Mouse (Mus musculus) layer of hippocampus, adult 9-11 months (tissue): ENCODE measurements around the gene Celsr1.

Source experiments
- DNase-seq: peaks from one replicate; pipeline ENCODE4 v3.0.0; 2022

The Celsr1 gene

DNA sequence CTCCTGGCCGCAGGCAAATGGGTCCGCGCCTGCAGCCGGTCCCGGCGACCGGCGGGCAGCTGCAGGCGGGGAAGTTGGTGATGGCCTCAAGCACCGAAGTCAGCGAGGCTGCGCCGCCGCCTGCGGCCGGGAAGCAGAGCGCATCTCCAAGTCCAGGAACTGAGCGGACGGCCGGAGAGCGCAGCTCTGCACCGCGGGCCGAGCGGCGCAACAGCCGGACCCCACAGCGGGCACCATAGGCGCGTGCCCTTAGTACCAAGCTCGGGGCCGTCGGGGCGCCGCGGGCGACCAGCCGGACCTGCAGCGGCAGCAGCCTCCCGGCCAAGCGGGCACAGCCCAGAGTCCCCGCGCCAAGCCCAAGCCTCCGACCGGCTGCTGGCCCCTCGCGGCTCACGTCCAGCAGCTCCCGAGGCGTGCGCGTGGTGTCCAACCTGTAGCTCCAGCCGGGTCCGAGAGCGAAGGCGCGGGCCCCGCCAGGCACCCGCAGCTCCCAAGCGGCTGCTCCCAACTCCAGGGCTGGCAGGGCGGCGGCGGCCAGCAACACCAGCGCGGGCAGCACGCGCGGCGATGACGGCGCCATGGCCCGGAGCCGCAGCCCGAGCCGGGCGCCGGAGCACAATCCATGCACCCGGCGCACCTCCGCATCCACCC is at the start of gene Celsr1:
Celsr1 (minus strand) TSS at position 587 of the 651 bp plus-strand sequence.
- DNase-seq: no peak

DNA sequence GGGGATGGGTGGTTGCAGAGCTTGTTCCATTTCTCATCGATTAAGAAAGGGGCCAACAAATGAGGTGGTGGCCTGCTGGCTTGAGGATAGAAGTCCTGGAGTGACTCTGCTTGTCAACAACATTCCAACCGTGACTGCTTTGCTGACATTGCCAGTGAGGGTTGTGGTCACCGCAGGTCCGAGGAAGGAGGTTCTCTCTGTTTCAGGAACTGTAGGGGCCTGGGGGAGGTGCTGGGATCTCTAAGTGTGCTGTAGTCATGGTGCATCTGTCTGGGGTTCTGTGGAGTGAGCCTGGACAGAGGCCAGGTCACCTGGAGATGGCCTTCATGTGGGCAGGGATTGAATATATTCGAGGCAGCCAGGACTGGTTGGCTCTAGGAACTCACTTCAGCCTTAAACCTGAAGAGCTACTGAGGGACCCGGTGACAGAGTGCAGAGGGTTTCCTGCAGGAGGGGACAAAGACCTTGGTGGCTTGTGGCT is 49.7 kb upstream of the Celsr1 start:
- no peak for DNase-seq

DNA sequence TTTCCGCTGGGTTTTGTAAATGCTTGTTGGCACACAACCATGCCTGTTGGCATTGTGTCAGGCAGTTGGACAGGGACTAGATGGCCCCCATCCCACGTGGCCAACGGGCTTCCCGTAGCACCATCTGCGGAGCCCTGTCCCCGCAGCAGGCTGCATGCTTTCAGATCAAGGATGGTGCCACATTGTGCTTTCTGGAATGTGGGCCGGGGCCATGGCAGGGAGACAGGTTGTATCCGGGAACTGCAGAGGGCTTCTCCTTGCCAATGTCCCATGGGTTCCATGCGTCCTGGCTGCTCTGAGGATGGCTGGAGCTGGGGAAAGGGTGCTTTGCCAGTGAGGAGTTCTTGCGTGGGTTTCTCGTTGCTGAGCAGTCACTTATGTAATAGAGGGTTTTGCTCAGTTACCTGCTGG is 49.0 kb upstream of the Celsr1 start:
- DNase-seq: no peak

DNA sequence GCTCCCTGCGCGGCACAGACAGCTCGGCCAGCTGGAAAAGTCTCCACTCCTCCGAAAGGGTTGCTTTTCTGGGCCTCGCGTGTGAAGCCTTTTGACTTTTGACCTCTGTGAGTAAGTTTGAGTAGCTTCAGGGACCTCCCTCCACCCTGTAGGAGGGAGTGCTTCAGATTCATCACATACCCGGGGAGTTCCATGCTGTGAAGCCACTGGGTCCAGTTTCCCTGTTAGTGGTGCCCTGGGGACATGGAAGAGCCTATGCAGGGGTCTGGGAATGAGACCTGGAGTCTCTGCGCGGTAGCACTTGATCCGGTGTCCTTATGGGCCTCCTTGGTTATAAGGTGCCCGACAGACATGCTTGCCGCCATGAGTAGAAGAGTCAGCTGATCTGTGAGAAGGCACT is 48.1 kb upstream of the Celsr1 start:
- no peak for DNase-seq

DNA sequence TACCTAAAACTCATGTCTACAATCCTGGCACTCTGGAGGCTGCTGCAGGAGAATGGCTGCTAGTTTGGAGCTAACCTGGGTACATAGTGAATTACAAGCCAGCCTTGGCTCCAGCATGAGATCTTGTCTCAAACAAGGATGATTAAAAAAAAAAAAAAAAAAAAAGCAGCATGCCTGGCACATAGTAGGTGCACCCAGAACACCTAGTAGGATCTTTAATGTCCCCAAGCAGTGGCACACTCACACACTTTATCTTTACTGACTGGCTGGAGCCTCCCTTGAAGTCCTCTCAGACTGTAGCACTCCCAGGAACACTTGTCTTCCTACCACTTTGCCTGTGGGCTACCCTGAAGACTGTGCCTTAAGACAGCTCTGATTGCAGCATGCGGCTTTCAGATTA is 46.8 kb upstream of the Celsr1 start:
- no peak for DNase-seq

DNA sequence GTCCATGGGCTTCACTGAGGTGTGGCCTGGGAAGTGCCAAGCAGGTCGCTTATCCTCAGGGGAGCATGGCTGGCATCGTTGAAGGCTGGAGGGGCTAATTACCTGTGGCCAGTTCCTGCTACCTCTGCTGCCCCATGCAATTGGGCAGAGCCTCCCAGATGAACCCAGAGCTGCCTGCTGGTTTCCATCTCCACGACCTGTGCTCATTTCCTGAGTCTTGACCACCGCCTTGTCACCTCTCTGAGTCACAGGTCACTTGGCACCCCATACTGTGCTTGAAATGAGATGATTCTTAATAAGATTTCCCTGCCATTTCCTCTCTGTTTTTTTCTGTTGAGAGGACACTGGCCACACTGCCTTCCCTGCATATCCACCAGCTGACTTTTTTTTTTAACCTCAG is 46.3 kb upstream of the Celsr1 start:
- DNase-seq: no peak

DNA sequence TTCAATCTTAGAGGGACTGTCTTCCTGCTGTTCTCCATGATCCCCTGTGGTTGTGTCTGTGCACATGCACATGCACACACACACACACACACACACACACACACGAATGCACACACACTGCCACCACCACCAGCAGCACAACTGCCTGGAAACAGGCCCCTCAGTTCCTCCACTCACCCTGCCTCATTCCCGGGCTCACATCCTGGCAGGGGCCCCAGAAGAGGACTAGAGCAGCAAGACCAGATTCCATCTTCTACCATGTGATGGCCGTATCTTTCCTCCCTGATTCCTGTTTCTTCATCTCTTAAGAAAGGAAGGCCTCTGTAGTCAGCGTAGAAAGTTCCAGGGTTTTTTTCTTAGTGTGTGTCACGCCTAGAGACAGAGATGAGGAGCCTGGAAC is 45.9 kb upstream of the Celsr1 start:
- DNase-seq: no peak

DNA sequence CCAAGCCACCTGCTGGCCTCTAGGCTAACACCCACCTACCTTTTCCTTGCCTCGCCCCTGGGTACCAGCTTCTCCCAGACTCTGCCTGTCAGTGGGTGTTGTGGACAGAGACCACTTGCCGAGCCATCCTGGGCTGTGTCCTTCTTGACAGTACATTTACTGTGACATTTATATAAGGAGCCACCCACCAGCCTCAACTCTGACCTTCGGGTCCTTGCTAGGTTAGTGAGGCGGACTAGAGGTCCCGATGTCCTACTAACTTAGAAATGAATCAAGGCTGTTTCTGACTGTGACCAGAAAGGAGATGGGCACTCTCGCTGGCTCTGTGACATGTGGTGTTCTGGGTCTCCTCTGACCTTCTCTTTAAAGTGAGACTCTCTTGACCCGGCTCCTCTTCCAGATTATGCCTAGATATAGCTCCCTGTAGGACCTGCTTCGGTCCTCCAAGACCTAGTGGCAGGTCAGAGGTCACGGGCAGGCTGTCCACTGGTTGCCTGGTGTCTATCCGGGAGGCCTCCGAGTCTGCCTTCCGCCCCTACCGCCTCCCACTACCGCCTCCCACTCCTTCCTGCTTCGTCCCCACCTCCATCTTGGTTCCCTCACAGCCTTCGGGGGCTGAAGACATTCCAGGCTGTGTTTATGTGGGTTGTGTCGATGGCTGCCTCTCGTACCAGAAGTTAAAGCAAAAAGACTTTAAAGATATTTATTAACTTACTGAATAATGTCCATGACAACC is 45.1 kb upstream of the Celsr1 start:
- DNase-seq: no peak

DNA sequence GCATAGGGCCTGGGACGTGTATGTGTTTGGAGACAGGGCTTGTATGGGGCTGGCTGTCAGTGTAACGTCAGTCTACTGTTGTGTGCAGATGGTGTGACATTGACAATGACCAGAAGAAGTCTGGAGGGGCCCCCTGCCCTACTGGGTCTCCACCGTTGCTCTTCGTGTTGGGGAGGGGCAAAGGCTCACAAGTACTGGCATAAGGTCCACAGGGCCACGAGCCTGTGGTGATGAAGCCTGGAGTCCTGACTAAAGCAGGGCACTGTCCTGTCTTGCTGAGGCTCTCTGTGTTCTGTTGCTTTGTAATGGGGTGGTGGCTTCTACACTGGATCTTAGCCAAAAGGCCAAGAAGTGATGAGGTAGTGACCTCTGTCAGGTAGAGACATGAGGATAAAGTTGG is 44.4 kb upstream of the Celsr1 start:
- DNase-seq: no peak

DNA sequence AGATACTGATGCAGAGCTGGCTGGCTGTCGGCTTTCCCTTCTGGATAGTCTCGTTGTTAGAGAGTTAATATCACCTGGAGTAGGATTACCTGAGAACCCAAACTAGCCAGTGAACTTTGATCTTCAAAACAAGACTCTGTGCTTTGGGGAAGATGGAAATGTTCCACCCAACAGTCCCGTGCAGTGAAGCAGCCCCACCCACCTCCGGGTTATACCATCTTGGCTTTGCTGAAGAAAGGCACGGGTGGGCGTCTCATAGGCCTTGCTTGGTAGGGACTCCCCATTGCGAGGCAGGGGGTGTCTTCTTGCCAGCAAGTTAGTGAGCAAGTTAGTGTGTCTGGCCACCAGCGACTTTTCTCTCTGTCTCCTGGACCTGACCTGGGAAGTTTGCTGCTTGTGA is 42.8 kb upstream of the Celsr1 start:
- no peak for DNase-seq

DNA sequence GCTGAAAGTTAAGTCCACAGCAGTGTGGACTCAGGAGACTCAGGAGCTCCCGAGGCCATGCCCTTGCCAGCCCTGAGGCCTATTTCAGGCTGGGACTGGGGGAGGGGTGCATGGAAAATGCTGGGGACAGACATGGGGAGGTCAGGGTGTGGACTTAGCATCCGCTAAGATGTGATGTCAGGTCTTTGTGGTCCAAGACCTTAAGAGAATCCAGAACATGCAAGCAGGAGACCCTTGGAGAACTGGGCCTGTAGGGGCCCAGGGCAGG is 42.4 kb upstream of the Celsr1 start:
- DNase-seq: no peak

DNA sequence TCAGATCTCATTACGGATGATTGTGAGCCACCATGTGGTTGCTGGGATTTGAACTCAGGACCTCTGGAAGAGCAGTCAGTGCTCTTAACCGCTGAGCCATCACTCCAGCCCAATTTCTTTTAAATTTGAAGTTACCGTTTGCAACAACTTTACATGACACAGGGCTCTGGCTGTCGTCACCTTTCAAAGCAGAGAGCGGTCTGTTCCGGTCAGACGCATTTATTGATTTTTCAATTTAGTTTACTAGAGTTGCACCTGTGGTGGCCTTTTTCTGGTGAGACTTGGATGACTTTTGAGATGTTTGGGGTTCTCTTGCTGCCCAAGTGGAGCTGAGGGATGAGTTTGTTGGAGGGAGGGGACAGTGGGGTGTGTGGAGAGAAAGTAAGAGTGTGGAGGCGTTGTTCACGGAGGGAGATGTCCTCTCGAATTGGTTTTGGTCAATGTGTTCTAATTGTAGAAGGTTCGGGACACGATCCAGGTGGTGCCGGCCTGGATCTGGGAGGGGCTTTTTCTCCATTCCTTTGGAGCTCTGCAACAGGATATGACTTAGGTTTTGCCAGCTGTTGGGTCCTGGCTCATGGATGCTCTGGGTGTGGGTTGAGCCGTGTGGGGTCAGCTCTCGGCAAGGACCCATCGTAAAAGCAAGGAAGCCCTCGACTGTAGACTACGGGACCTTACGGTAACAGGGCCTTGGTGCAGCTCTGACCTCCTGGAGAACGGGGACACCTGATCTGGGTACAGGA is 41.9 kb upstream of the Celsr1 start:
- DNase-seq: no peak

DNA sequence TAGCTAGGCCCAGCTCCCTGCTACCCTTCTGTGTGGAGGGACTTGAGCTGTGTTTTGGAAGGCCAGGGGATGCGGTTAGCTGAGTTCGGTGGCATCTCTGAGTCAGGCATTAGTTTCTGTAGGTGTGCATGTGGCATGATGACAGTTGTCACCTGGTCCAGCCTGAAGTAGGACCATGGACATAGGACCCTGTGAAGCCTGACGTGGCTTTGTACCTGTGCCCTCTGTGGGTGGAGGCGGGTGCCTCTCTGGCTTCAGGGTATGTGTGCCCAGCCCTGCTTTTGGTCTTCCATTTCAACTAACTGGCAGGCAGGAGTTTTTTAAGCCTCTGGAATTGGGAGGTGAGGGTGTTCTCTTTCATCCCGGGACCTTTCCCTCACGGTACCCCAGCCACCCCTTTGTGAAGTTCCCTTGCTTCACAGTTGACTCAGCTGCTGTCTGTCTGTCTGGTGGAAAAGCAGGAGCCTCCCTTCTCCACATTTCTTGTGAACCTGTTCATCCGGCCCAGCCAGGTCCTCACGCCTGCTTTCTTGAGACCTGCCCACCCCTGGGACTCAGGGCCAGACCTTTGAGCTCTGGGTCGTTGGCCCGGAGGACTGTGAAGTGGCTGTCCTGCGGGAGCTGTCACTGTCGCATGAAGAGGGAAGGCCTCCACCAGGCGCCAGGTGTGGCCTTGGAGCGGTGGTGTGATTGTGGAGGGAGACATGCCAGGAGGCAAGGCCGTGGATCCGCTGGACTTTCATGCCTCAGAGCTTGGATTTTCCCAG is 40.8 kb upstream of the Celsr1 start:
- DNase-seq: no peak

DNA sequence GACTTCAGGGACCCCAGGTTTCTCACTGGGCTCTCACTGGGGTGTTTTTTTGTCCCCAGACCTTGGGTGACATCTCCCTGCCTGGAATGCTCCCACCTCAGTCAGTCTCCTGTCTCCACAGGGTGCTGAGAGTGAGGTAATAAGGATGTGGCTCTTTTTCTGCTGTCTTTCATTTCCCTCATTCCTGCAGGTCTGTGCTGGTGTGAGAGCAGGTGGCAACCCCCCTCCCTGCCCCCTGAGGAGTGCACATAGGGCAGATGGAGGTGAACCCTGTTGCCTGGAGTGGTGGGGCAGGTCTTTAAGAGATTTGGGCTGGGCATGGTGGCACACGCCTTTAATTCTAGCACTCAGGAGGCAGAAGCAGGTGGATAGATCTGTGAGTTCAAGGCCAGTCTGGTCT is 37.6 kb upstream of the Celsr1 start:
- no peak for DNase-seq

DNA sequence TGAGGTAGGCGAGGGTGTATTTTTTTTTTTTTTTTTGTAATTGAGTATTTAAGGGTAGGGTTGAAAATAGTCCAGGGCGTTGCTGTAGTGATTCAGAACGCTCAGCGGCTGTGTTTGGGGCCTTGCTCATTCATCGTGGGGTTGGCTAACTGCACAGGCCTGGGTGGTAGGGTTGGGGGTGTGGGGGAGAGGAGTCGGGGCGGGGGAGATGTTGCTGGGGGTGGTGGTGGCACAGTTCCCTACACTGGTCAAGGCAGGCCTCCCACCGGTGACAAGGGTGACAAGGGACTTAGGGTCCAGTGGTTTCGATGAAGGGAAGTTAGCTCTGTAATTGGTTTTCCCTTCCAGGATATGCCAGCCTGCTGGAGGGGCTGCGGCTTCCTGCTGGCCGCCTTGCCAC is 36.8 kb upstream of the Celsr1 start:
- no peak for DNase-seq

DNA sequence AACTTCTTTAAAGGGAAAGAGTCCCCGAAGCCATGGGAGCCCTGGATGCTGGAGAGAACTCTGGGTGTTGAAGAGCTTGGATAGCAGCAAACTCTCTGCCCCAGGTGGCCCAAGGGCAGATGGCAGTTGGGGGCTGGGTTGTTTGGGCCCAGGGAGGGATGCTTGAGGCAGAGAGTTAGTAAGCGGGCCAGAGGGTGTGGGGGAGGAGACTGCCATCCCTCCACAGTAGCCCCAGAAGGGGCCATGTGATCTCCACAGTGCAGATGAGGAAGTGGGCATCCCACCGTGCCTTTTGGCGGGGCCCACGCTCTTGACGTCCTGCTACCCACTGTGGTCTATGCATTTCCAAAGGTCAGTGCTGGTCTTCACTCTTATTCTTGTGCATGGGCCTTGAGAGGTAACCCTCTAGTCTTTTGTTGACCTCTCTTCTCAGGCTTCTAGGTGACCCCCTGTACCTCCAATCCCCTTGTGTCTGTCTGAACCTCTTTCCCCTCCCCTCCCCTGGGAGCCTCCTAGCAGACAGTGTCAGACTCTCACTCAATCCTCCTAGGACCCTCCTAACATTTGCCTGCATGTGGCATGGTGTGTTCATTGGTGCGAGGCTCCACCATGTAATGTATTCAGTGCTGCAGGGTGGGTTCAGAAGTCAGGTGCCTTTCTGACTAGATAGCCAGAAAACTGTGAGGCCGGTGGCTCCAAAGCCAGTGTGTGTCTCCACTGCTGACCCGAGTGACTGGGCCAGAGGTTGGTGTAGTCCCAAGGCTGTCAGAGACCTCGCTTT is 35.6 kb upstream of the Celsr1 start:
- DNase-seq: no peak

DNA sequence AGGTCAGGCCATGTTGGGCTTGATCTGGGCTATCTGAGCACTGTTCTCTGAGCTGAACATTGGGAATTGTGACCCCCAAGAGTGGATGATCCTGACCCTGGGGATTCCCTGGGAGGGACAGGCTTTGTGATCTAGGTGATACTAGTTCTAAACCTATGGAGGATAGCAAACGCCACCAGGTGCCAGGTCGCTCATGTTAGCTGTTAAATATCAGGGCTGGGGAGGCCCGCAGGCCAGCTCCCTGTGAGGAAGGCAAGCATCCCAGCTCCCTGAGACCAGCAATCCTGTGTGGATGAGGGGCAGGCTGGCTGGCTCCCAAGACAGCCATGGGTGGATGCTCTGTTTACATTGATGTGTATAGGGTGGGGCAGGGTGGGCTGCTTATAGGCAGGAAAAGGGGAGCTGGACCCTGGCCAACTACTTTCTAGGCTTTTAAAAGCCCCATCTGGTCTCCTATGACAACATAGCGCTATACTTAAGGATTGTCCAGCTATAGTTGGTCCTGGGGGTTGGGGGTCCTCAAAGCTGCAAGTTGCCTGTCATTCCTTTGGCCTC is 34.4 kb upstream of the Celsr1 start:
- no peak for DNase-seq

DNA sequence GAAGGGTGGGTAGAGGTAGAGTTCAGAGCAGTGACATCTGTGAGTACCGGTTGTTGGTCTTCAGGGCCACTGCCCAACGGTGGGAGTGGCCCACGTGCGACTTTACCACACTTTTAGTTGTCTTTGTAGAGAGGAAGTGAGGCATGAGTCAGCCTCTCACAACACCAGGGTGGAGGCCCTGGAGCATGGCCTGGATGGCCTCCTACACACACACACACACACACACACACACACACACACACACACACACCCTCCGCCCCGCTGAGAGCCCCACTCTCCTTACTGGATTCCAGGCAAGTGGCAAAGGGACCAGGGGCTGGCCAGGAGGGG is 34.0 kb upstream of the Celsr1 start:
- DNase-seq: no peak

DNA sequence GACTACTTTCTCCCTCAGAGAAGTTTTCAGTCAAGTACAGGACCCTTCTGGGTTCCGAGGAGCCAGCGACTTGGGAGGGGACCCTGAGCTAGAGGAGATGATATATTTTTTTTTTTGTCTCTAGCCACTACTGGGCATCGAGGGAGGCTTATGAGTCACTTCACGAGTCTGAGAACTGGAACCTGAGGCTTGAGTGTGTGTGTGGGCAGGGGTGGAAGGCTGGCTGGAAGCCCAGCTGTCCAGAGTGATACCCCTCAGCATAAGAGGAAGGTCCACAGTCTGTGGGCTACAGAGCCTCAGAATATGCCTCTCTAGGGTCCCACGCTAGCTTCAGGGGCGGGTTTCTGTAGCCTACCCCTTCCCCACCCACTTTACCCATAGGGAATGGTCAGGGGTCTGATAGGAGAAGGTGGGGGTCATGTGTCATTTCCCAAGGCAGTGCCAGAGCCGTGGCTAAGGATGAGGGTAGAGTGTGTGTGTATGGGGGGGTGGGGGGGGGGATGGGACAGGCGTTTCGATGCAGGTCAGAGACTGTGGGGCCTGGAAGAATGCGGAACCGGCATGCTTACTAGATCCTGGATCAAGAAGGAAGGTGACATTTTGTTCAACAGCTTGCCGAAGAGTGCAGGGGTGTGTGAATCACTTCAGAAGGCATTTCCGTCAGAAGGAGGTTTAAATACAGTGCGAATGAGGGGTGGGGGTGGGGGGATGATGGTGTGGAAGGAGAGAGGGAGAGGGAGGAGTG is 33.4 kb upstream of the Celsr1 start:
- no peak for DNase-seq

DNA sequence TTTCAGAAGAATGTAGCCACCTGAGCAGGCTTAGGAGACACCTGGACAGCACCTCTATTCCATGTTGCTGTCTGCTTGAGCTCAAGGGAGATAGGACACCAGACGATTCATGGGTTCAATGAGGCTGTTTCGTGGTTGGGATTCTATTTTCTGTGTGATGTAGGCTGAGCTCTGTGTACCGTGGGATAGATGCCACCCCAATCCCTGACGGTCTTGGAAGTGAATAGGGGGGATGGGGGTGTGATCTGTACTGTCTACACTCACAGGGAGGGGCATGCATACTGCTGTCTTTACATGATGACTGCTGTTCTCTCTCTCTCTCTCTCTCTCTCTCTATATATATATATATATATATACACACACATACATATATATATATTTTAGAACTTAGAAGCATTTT is 31.8 kb upstream of the Celsr1 start:
- DNase-seq: no peak

DNA sequence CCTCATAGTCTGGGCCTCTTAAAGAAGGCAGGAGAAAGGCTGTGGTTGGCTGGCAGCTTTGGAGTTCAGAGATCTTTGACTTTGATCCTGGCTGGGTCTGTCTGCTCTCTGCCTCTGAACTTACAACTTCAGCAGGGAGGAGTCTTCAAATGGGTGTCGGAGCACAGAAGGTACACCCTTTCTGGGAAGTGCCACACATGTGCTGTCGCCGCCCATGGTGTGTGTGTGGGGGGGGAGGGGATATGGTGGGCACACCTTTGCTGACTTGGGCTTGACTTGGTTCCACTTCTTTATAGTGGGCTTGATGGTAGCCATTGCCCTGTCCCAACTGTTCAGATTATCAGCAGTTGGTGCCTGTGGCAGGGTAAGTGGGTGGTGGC is 31.3 kb upstream of the Celsr1 start:
- DNase-seq: no peak
